Mouse (Mus musculus) heart, postnatal 25 days (tissue): Measurements from ENCODE around the gene Adamtsl5. TPM values are rescaled to one million over a fixed set of nuclear protein-coding genes. Genes with fewer than 3 reads are reported as not detected.

Source experiments
- DNase-seq: peaks from one replicate; pipeline ENCODE4 v3.0.0; 2022; ENCODE audit warnings: low spot score
- intact Hi-C: fragments of 180-260 bp; cut with DNase I; formaldehyde crosslinking; loops from one replicate; pipeline ENCODE4 v1.15.1; 2025
- microRNA-seq: library from miRNA; unstranded; fragments of <30 nt; microRNA quantifications from one replicate; pipeline ENCODE4 v1.2.0, GENCODE M21; 2022
- total RNA-seq, 2 experiments: library from RNA; stranded (reverse); gene quantifications; 2 replicates each; pipeline ENCODE4 v1.2.3; 2021

The Adamtsl5 gene
- total RNA-seq, 2 experiments from 2014 or later, result 68.4 to 71.7 TPM

DNA sequence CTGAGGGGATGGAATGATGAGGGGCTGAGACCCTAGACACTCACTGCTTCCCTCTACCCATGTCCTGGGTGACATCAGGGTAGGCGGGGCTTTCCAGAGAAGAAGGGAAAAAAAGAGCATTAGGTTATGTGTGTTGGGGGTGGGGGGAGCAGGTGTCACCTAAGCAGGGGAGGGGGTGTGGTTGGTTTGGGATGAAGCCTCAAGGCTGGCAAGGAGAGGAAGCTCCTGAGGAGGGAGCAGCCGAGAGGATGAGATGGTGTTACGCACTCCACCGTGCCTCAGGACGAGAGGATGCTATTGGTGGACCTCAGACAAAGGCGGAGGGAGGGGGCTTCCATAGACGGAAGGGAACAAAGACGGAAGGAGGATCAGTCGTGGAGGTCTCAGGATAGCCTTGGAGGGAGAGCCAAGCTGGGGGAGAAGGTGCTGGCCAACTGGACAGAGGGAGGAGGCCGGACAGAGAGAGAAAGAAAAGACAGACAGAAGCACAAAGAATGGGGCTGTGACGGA is 47.5 kb downstream of the Adamtsl5 start:
- DNase-seq, result no peak
- intact Hi-C loops, result no loop called here

DNA sequence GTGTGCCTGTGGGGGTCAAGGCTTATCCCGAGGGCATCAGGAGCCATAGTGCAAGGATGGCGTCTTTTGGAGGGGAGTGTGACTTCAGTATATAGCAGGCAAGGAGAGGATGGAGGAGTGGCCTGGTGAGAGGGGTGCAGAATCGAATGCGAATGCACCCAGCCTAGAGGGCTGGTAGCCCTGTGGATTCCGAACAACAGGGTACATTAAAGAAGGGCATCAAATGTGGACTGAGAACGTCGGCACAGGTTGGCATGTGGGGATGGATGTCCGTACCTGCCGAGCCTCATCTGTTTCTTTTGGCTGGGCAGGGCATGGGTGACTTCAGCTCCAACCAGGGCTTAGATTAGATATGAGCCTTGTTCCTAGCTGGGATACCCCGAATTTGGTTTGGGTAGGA is 48.4 kb downstream of the Adamtsl5 start:
- intact Hi-C loops, result no loop called here
- no peak for DNase-seq

DNA sequence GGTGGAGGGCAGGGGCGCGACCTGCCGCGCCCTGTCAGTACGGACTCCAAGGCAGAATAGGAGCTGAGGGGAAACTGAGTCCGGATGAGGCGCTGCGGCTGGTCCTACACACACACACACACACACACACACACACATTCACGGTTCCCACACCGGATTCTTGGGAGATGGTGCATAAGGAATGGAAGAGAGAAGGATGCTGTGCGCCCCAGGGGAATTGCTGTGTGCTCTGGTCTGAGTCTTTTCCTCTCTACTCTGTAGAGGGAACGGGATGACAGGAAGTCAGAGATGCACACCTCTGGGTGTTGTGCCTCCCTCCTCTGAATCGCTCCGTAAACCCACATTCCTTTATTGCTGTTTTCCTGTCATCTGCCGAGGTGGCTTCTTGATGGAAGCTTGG is 48.9 kb downstream of the Adamtsl5 start:
- no peak for DNase-seq
- intact Hi-C loops, result no loop called here

DNA sequence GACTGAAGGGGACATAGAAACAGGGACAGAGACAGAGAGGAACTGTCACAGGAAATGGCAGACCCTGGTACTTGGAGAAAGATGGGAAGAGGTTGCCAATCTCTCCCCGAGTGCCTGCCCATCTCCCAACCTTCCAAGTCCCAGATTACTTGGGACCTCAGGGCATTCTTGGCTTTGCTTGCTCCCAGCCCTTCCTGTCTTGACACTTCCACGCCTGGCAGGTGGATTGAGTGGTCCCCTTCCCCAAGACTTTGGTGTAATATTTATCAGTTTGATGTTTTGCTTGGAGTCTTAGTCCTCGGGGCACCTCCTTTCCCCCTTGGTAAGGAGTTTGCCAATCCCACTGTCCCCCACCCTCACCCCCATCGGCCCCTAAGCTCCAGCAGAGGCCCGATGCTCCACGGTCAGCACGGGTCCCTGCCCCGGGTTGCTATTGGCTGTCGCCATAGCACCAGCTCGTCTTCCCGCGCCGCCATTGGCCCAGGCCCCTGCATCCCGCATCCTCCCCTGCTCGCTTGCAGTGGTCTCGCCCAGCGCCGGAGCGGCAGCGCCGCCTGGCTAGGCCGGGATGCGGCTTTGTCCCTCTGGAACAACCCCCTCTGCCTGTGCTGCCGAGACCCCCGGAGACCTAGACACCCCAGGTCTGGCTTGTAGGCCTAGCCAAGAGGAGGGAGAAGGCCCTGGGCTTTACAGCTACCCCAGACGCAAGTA is 49.5 kb downstream of the Adamtsl5 start:
- intact Hi-C loops, result no loop called here
- no peak for DNase-seq

DNA sequence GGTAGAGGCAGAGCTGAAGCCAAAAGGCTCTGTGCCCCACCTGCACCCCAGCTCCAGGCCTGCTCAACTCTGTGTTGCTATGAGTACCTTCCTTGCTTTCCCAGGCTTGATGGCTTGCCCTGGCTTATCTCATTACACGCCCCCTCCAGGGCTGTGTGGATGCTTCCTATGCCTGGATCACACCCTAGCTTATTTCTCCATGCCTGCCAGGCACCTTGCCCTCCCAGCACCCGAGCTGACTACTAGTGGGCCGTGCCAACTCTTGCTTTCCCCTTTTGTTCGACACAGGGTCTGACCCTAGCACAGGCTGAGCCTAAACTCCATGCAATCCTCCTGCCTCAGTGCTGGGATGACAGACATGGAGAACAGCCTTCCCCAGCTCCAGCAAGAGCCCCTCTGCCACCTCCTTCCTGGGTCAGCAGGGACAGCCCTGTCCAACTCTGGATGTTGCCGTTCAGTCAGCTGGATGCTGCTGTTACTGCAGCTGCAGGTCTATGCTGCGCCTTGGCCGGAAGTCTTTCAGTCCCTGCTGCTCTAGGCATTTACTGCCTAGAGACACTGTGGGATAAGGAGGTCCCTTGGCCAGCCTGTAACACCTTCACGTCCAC is 50.6 kb downstream of the Adamtsl5 start:
- DNase-seq, result no peak
- intact Hi-C loops, result no loop called here

DNA sequence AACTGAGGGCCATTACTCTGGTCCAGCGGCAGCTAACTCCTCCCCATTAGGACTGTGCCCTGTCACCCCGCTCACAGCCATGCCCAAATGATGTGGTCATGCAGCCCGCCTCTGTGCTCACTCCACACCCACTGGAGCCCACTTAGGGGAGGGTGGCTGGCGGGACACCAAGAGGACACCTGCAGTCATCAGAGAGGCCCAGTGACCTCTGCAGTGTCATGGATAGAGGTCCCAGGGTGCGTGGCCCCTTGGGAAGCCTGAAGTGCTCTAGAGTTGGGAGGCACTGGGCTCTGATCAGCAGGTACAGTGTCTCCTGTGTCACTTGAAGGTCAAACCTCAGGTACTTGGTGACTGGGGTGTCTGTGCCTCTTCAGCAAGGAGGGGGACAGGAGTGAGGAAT is 51.4 kb downstream of the Adamtsl5 start:
- DNase-seq, result no peak
- intact Hi-C loops, result no loop called here

DNA sequence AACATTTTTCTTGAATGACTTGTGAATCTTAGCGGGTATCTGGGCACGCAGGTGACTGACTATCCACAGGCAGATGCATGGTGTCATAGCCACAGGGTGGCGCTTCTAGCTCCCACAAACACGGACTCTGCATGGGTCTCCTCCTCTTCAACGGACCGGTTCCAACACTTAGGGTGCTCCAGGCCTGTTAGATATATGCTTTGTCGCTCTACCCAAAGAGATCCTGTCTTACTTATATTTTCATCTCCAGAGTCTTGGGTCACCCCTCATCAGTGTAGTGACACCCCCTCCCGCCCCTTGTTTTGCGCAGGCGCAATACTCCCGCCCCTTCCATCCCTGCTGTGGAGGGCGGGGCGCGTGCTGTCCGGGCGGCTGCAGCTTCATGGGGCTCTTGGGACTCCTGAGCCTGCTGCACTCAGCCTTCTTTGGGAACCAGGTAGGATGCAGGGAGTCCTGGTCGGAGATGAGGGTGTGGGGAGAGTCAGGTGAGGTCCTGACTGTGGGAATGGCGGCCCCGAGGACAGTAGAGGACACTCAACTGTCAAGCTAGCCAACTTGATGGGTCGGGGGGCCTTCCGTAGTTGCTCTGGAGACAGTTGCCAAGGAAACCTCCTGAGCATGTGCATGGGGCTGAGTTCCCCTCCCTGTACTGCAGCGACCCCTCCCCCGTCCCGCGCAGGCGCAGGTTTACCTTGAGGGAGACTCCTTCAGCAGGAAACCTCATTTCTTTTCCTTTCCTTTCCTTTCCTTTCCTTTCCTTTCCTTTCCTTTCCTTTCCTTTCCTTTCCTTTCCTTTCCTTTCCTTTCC is 52.4 kb downstream of the Adamtsl5 start, which contains the start of gene Apc2:
Gene Apc2, plus strand, starts transcription at position 360 of the 808 bp plus-strand sequence.
- intact Hi-C loops, result loop anchor here (1.0 to 2.0 kb wide), 2 partner anchors 53 to 78 kb away; partner anchors contain the start of gene Adamtsl5
- peak; percentile 60 for DNase-seq

DNA sequence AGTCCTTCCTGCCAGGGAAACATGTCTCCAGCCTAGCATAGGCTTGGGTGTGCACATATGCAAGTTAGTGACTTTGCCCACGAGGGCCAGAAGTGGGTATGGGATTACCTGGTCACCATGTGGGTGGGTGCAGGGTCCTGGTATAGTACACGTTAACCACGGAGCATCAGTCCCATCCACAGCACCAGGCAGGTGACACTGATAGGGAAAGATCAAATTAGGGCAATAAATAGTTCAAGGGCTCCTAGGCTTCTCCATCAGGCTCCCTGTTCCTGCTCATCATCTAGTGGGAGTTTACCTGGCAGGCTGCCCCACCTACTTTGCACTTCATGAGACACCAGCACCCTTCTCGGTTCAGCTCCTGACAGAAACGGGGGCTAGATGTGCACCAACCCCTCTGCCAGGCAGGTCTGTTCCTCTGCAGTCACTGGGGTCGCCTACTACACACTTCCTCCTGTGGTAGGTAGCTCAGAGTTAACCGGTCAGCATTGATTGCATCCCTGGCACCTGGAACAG is 53.4 kb downstream of the Adamtsl5 start:
- intact Hi-C loops, result loop anchor here (1.0 to 2.0 kb wide), 2 partner anchors 54 to 79 kb away; partner anchors contain the start of gene Adamtsl5
- no peak for DNase-seq

DNA sequence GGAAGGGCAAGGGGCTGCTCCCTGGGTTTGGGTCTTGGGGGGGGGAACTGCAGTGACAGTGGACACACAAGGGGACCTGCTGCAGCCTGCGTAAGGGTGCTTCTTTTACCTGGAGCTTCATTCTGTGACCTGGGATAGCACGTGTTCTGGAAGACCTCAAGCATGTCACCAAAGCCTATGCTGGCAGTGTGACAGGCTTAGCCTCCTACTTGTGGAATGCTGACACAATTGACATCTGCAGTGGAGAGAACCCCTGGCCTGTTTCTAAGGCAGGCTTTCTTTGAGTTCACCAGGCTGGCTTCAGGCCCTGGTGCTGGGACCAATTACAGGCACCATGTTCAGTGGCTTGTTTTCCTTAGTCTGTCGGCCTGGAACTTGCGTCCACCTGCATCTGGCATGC is 53.9 kb downstream of the Adamtsl5 start:
- DNase-seq, result no peak
- intact Hi-C loops, result loop anchor here (2.0 kb wide), 1 partner anchor 54 kb away; the partner anchor contains the start of gene Adamtsl5

DNA sequence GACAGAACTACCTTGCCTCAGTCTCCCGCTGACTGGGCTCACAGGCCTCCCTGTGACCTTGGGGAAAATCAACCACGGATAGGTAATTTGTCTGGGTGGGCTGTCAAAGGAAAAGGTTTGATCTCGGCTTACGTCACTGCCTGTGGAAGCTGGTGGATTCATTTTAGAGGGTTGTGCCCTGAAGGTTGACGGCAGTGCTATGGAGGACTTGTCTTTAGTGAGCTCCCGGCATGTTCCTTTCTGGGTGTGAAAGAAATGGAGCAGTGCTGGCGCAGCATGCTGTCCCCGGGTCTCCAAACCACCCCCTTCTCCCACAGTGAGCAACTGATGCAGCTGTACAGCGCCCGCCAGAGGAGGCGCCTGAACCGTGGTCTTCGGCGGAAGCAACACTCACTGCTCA is 54.9 kb downstream of the Adamtsl5 start:
- intact Hi-C loops, result no loop called here
- no peak for DNase-seq

DNA sequence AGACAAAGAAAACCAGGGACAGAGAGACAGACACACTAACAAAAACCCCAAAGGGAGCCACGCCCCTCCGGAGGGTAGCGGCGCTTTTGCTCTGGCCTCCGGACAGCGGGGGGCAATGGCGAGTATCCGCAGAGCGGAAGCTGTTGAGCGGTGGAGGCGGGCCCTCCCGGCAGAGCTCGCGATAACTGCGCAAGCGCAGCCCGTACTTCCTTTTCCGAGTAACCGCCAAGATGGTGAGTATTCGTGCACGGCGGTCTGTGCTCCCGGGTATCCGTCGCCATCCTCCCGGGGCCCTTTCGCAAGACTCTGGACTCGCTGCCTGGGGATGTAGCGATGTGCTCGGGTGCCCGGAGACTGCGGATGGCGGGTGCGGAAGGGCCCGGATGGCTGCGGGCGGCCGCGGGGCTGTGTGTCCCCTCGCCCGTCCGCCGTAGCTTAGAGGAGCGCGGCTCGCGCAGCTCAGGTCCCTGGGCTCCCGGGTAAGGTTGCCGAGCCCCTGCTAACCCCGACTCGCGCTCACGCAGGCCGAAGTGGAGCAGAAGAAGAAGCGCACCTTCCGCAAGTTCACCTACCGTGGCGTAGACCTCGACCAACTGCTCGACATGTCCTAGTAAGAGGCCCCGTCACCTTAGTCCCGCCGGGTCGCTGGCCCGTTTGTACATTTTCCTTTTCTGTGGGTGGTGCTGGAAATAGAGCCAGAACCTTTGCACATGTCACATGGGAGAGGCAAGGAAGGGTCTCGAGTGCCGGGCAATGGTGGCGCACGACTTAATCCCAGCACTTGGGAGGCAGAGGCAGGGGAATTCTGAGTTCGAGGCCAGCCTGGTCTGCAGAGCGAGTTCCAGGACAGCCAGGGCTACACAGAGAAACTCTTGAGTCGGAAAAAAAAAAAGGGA is 55.7 kb downstream of the Adamtsl5 start, which contains the start of gene Rps15:
Gene Rps15, plus strand, starts transcription at position 203 of the 896 bp plus-strand sequence.
- peak; percentile 88 for DNase-seq
- intact Hi-C loops, result no loop called here

Small RNAs within 50 kb of the gene (microRNA-seq; reads per million reads assigned to microRNA genes)
- not detected for gene Gm22721

Other genes with a start within 250 kb of the Adamtsl5 start
- gene Sbno2, start 242.8 kb downstream of the Adamtsl5 start, total RNA-seq, result 10 to 100 TPM; 11.0 to 11.6 TPM
- 100 to 1,000 TPM; 133 to 138 TPM for gene Stk11, start 232.6 kb downstream of the Adamtsl5 start, total RNA-seq
- 1,000 to 10,000 TPM; 1,252 to 1,264 TPM for gene Atp5d, start 209.8 kb downstream of the Adamtsl5 start, total RNA-seq
- 1 to 10 TPM; 2.4 to 3.1 TPM for gene Cbarp, start 207.6 kb downstream of the Adamtsl5 start, total RNA-seq
- 100 to 1,000 TPM in 1 of 2 experiments, 10 to 100 TPM in 1; 92.1 to 120 TPM for gene Midn, start 200.1 kb downstream of the Adamtsl5 start, total RNA-seq
- gene Cirbp, start 182.4 kb downstream of the Adamtsl5 start, total RNA-seq, result 10 to 100 TPM; 31.7 to 43.1 TPM
- 1 to 10 TPM; 4.2 to 5.2 TPM for gene 1600002K03Rik, start 175.5 kb downstream of the Adamtsl5 start, total RNA-seq
- gene Efna2, start 168.9 kb downstream of the Adamtsl5 start, total RNA-seq, result 1 to 10 TPM in 1 of 2 experiments, under 1 TPM in 1; 0.91 to 1.1 TPM
- gene Mum1, start 122.0 kb downstream of the Adamtsl5 start, total RNA-seq, result 10 to 100 TPM; 15.3 to 16.7 TPM
- gene Ndufs7, start 99.3 kb downstream of the Adamtsl5 start, total RNA-seq, result 100 to 1,000 TPM; 957 to 967 TPM
- 1 to 10 TPM; 9.0 to 9.3 TPM for gene Gamt, start 87.4 kb downstream of the Adamtsl5 start, total RNA-seq
- 10 to 100 TPM; 55.0 to 69.6 TPM for gene Dazap1, start 86.9 kb downstream of the Adamtsl5 start, total RNA-seq
- 100 to 1,000 TPM; 703 to 732 TPM for gene Rps15, start 56.0 kb downstream of the Adamtsl5 start, total RNA-seq
- 1 to 10 TPM; 3.4 to 4.0 TPM for gene Apc2, start 52.4 kb downstream of the Adamtsl5 start, total RNA-seq
- gene 2310011J03Rik, start 27.9 kb downstream of the Adamtsl5 start, total RNA-seq, result 10 to 100 TPM; 11.4 to 13.8 TPM
- 1 to 10 TPM; 1.3 to 1.6 TPM for gene Pcsk4, start 18.9 kb downstream of the Adamtsl5 start, total RNA-seq
- 1 to 10 TPM; 1.9 to 2.1 TPM for gene Reep6, start 18.5 kb downstream of the Adamtsl5 start, total RNA-seq
- gene Plk5, start 8.0 kb upstream of the Adamtsl5 start, total RNA-seq, result under 1 TPM; 0.18 to 0.36 TPM
- 1 to 10 TPM; 7.5 to 8.8 TPM for gene Mex3d, start 39.2 kb upstream of the Adamtsl5 start, total RNA-seq
- 10 to 100 TPM; 85.2 to 88.9 TPM for gene Mbd3, start 51.1 kb upstream of the Adamtsl5 start, total RNA-seq
- 1,000 to 10,000 TPM; 1,983 to 2,045 TPM for gene Uqcr11, start 58.4 kb upstream of the Adamtsl5 start, total RNA-seq
- gene Tcf3, start 85.2 kb upstream of the Adamtsl5 start, total RNA-seq, result 10 to 100 TPM; 20.3 to 20.9 TPM
- under 1 TPM in 1 of 2 experiments, not detected in 1; 0.05 TPM for gene Onecut3, start 146.4 kb upstream of the Adamtsl5 start, total RNA-seq
- gene Atp8b3, start 190.7 kb upstream of the Adamtsl5 start, total RNA-seq, result not detected
- gene Rexo1, start 213.1 kb upstream of the Adamtsl5 start, total RNA-seq, result 10 to 100 TPM; 11.1 to 12.2 TPM
- gene Klf16, start 228.9 kb upstream of the Adamtsl5 start, total RNA-seq, result 1 to 10 TPM; 3.0 to 4.5 TPM
- 10 to 100 TPM; 50.1 to 51.1 TPM for gene Abhd17a, start 241.9 kb upstream of the Adamtsl5 start, total RNA-seq